Mouse (Mus musculus): ENCODE results near the gene Sc5d. TPM values are rescaled to one million over a fixed set of nuclear protein-coding genes. Genes with fewer than 3 reads are reported as not detected.

Gene Sc5d
- 146 and 151 TPM in 2 replicates for polyA plus RNA-seq (2015; fragmentation: Nextera tagmentation; extraction: Ambion mirVana)

- TF ChIP-seq EP300 (IDR thresholded peaks at IDR 0.05; ENCODE audit: low read depth) (no peak), CTCF (IDR thresholded peaks at IDR 0.05; ENCODE audit: low read depth) (no peak)
- peak within 1 kb of the TSS; percentile 80 for H3K27ac ChIP-seq (ENCODE audit: low read depth)
- 1% methylated on average over 39 of the region's 49 CpGs for WGBS (ENCODE audit: insufficient replicate concordance)
Observed at GRCm38 (mm10) chr9:42264145-42264544, at the start of gene Sc5d. Gene Sc5d (minus strand): TSS chr9:42264256.

GRCm38 (mm10) chr9:42311311-42311710 is 47.3 kb upstream of the Sc5d start:
- Histone ChIP-seq H3K4me1 (ENCODE audit: insufficient read depth) (no peaks in the 10 kb centered on the region; the same call in 1 of the 2 replicates), H3K9me3 (ENCODE audit: low read length) (no peaks in the 10 kb centered on the region), H3K27me3 (ENCODE audit: insufficient read depth, low read length) (no peaks in the 10 kb centered on the region), H3K4me2 (ENCODE audit: low read depth, low read length) (no peak overlapping the region), H3K9ac (replicated peaks) (no peak overlapping the region), H3K27ac (ENCODE audit: low read depth) (no peak overlapping the region), H3K36me3 (replicated peaks; ENCODE audit: insufficient read depth, low read length) (no peaks in the 10 kb centered on the region), H3K4me3 (ENCODE audit: low read depth, low read length) (no peak overlapping the region)
- TF ChIP-seq EP300 (IDR thresholded peaks at IDR 0.05; ENCODE audit: low read depth) (no peak), CTCF (IDR thresholded peaks at IDR 0.05; ENCODE audit: low read depth) (0 out of 2 replicates have a peak, but pooled peaks have one; percentile 18)
- no peak for ATAC-seq
- 71% methylated on average over 3 of the region's 3 CpGs for WGBS (ENCODE audit: insufficient replicate concordance)
- no peak for DNase-seq

More at GRCm38 (mm10) chr9:42264145-42264544, at the start of gene Sc5d:
- H3K36me3 ChIP-seq (replicated peaks; ENCODE audit: insufficient read depth, low read length) = peaks cover 7% of the 10 kb centered on the region
- no peaks in the 10 kb centered on the region for H3K27me3 ChIP-seq (ENCODE audit: insufficient read depth, low read length)
- DNase-seq (peak; percentile 95), ATAC-seq (peak; percentile 99)
- no peaks in the 10 kb centered on the region for H3K9me3 ChIP-seq (ENCODE audit: low read length)
- peak within 1 kb of the TSS; percentile 87 for H3K4me2 ChIP-seq (ENCODE audit: low read depth, low read length)
- peaks cover 11% of the 10 kb centered on the region for H3K4me1 ChIP-seq (ENCODE audit: insufficient read depth)
- peak within 1 kb of the TSS; percentile 79 for H3K9ac ChIP-seq (replicated peaks)
- H3K4me3 ChIP-seq (ENCODE audit: low read depth, low read length) = peak within 1 kb of the TSS; percentile 77

- no peak overlapping the region for H3K27ac ChIP-seq (ENCODE audit: low read depth)
- TF ChIP-seq CTCF (IDR thresholded peaks at IDR 0.05; ENCODE audit: low read depth) (no peak), EP300 (IDR thresholded peaks at IDR 0.05; ENCODE audit: low read depth) (no peak)
- no peaks in the 10 kb centered on the region for H3K9me3 ChIP-seq (ENCODE audit: low read length)
- H3K4me3 ChIP-seq (ENCODE audit: low read depth, low read length) = no peak overlapping the region
- 80% methylated on average over 4 of the region's 4 CpGs for WGBS (ENCODE audit: insufficient replicate concordance)
- no peak overlapping the region for H3K9ac ChIP-seq (replicated peaks)
- no peak for ATAC-seq
- H3K36me3 ChIP-seq (replicated peaks; ENCODE audit: insufficient read depth, low read length) = no peaks in the 10 kb centered on the region
- DNase-seq = no peak
- no peaks in the 10 kb centered on the region for H3K27me3 ChIP-seq (ENCODE audit: insufficient read depth, low read length)
- no peaks in the 10 kb centered on the region; the same call in 1 of the 2 replicates for H3K4me1 ChIP-seq (ENCODE audit: insufficient read depth)
- no peak overlapping the region for H3K4me2 ChIP-seq (ENCODE audit: low read depth, low read length)
Observed at GRCm38 (mm10) chr9:42303894-42304293, 39.8 kb upstream of the Sc5d start.

GRCm38 (mm10) chr9:42301082-42301633 is 37.1 kb upstream of the Sc5d start:
- Histone ChIP-seq H3K9ac (replicated peaks) (no peak overlapping the region), H3K36me3 (replicated peaks; ENCODE audit: insufficient read depth, low read length) (no peaks in the 10 kb centered on the region), H3K4me3 (ENCODE audit: low read depth, low read length) (no peak overlapping the region), H3K27me3 (ENCODE audit: insufficient read depth, low read length) (no peaks in the 10 kb centered on the region), H3K27ac (ENCODE audit: low read depth) (no peak overlapping the region), H3K9me3 (ENCODE audit: low read length) (no peaks in the 10 kb centered on the region), H3K4me2 (ENCODE audit: low read depth, low read length) (no peak overlapping the region), H3K4me1 (ENCODE audit: insufficient read depth) (no peaks in the 10 kb centered on the region)
- ATAC-seq = no peak
- TF ChIP-seq EP300 (IDR thresholded peaks at IDR 0.05; ENCODE audit: low read depth) (no peak), CTCF (IDR thresholded peaks at IDR 0.05; ENCODE audit: low read depth) (no peak)
- WGBS (ENCODE audit: insufficient replicate concordance) = 72% methylated on average over 6 of the region's 6 CpGs
- DNase-seq = no peak

GRCm38 (mm10) chr9:42296297-42296922 is 32.4 kb upstream of the Sc5d start:
- no peak overlapping the region for H3K9ac ChIP-seq (replicated peaks)
- no peaks in the 10 kb centered on the region for H3K4me1 ChIP-seq (ENCODE audit: insufficient read depth)
- no peak for TF ChIP-seq CTCF (IDR thresholded peaks at IDR 0.05; ENCODE audit: low read depth)
- no peak for TF ChIP-seq EP300 (IDR thresholded peaks at IDR 0.05; ENCODE audit: low read depth)
- H3K27ac ChIP-seq (ENCODE audit: low read depth) = no peak overlapping the region
- no peaks in the 10 kb centered on the region for H3K9me3 ChIP-seq (ENCODE audit: low read length)
- H3K4me3 ChIP-seq (ENCODE audit: low read depth, low read length) = no peak overlapping the region
- ATAC-seq (no peak), DNase-seq (no peak)
- WGBS (ENCODE audit: insufficient replicate concordance) = 69% methylated on average over 10 of the region's 10 CpGs
- no peaks in the 10 kb centered on the region for H3K27me3 ChIP-seq (ENCODE audit: insufficient read depth, low read length)
- no peak overlapping the region for H3K4me2 ChIP-seq (ENCODE audit: low read depth, low read length)
- no peaks in the 10 kb centered on the region for H3K36me3 ChIP-seq (replicated peaks; ENCODE audit: insufficient read depth, low read length)

- WGBS (ENCODE audit: insufficient replicate concordance) = 66% methylated on average over 2 of the region's 2 CpGs
Observed at GRCm38 (mm10) chr9:42294131-42294530, 30.1 kb upstream of the Sc5d start.

More at GRCm38 (mm10) chr9:42294131-42294530, 30.1 kb upstream of the Sc5d start:
- no peak overlapping the region for H3K27ac ChIP-seq (ENCODE audit: low read depth)
- H3K9ac ChIP-seq (replicated peaks) = no peak overlapping the region
- no peaks in the 10 kb centered on the region for H3K9me3 ChIP-seq (ENCODE audit: low read length)
- H3K4me3 ChIP-seq (ENCODE audit: low read depth, low read length) = no peak overlapping the region
- DNase-seq (no peak), ATAC-seq (no peak)
- no peaks in the 10 kb centered on the region for H3K36me3 ChIP-seq (replicated peaks; ENCODE audit: insufficient read depth, low read length)
- H3K27me3 ChIP-seq (ENCODE audit: insufficient read depth, low read length) = no peaks in the 10 kb centered on the region
- TF ChIP-seq CTCF (IDR thresholded peaks at IDR 0.05; ENCODE audit: low read depth) (no peak), EP300 (IDR thresholded peaks at IDR 0.05; ENCODE audit: low read depth) (no peak)
- no peaks in the 10 kb centered on the region for H3K4me1 ChIP-seq (ENCODE audit: insufficient read depth)
- no peak overlapping the region for H3K4me2 ChIP-seq (ENCODE audit: low read depth, low read length)

Data from liver, postnatal 0 days (tissue).